Mouse (Mus musculus): ENCODE results near the gene Sptbn4. TPM values are rescaled to one million over a fixed set of nuclear protein-coding genes. Genes with fewer than 3 reads are reported as not detected.

Gene Sptbn4
- total RNA-seq, 1 experiment: 9.1 TPM

DNA sequence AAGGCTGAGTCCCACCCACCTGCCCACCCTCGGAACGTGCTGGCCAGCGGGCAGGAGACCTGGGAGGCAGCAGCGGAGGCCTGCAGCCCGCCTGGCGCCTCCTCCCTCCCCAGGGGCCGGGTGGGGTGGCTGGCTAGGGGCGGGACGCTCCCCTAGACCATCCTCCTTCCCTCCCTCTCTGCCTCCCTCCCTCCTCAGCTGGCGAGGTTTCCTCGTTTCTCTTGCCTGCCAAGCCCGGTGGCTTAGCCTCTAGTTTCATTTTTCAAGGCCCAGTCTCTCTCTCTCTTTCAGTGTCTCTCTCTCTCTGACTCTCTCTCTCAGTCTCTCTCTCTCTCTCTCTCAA lies 34.1 kb upstream of the Sptbn4 start:
- Histone ChIP-seq H3K36me3 (ENCODE audit: control insufficient read depth, insufficient read depth, low read length, poor library complexity, severe bottlenecking) (no peaks in the 10 kb centered on the region), H3K9ac (ENCODE audit: insufficient read depth, low read depth, low read length, poor library complexity, severe bottlenecking) (peak overlapping the region; percentile 10; the same call in 1 of the 2 replicates), H3K4me3 (ENCODE audit: insufficient read depth in 1 of 2, low read depth in 1 of 2, low read length in 2 of 2, poor library complexity in 1 of 2, severe bottlenecking in 1 of 2) (peak overlapping the region; percentile 18 to 23; a peak in 3 of 4 replicates), H3K9me3 (ENCODE audit: control insufficient read depth, insufficient read depth, low read depth, low read length) (no peaks in the 10 kb centered on the region), H3K27ac (ENCODE audit: insufficient read depth, low read depth, low read length, poor library complexity, severe bottlenecking) (no peak overlapping the region), H3K4me1 (ENCODE audit: control insufficient read depth in 2 of 2, insufficient read depth in 2 of 2, low read length in 2 of 2, poor library complexity in 1 of 2) (peaks cover 6 to 9% of the 10 kb centered on the region in 2 experiments; a peak in 3 of 4 replicates)
- in situ Hi-C loops (cut with MboI; ENCODE audit: low sequenced_read_pairs in 2 of 2, unreplicated experiment in 2 of 2): no loop called here
- DNase-seq (ENCODE audit: low read depth, low spot score): no peak
- TF ChIP-seq MAFK (IDR thresholded peaks at IDR 0.05; ENCODE audit: insufficient read depth, low read depth, low read length) (no peak), ZC3H11A (IDR thresholded peaks at IDR 0.05; ENCODE audit: borderline replicate concordance, low read depth, low read length) (no peak), CHD2 (IDR thresholded peaks at IDR 0.05; ENCODE audit: low read depth, low read length) (no peak), HCFC1 (IDR thresholded peaks at IDR 0.05; ENCODE audit: borderline replicate concordance, insufficient read depth, low read length) (no peak), ZNF384 (IDR thresholded peaks at IDR 0.05; ENCODE audit: low read depth, low read length) (no peak)

DNA sequence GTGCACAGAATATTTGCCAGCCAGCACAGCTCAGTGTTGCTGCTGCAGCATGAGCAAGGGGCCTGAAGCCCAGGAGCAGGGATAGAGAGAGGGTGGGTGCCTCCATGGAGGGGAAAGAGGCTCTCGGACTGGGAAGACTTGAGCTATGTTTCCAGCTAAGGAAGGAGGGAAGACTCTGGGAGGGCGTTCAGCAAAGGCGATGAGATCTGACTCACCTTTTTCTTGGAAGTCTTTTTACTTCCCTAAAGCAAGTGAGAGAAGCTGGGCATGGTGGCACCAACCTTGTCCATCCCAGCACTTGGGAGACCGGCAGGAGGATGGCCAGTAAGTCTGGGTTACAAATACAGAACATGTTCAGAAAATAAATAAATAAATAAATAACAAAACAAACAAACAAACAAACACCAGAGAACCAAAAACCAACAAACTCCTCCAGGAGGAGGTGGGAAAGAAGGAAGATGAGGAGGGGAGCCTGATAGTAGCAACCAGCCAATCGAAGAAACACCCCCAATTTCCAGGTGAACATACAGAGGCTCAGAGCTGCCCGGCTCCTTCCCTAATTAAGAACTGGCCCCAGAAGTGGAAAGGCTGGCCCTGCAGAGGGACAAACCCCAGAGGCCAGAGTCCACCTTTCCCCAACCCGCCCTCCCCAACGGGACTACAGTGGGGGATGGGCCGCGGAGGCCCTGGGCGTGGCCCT lies 33.6 kb upstream of the Sptbn4 start:
- no peak overlapping the region; the same call in 1 of the 2 replicates for H3K27ac ChIP-seq (ENCODE audit: insufficient read depth, low read depth, low read length, poor library complexity, severe bottlenecking)
- in situ Hi-C loops (cut with MboI; ENCODE audit: low sequenced_read_pairs in 2 of 2, unreplicated experiment in 2 of 2): no loop called here

DNA sequence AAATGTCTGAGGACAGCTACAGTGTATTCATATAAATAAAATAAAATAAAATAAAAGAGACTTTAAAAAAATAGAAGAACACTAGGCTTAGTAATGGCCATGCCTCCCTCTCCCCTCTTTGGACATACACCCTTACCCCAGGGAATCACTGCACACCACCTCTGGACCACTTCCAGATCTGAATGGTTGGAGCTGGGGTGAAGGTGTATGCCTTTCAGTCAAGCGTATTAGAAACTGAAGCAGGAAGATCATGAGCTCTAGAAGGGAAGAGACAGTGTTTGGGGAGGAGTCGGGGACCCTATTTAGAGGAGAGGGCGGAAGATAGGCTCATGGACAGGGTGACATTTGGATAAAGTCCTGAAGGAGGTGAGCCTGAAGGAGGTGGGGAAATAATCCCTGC lies 33.0 kb upstream of the Sptbn4 start:
- no peak for DNase-seq (ENCODE audit: low read depth, low spot score)
- H3K4me3 ChIP-seq (ENCODE audit: insufficient read depth in 1 of 2, low read depth in 1 of 2, low read length in 2 of 2, poor library complexity in 1 of 2, severe bottlenecking in 1 of 2): no peak overlapping the region
- H3K36me3 ChIP-seq (ENCODE audit: control insufficient read depth, insufficient read depth, low read length, poor library complexity, severe bottlenecking): 0 out of 2 replicates have a peak, but pooled peaks cover 4% of the 10 kb centered on the region
- in situ Hi-C loops (cut with MboI; ENCODE audit: low sequenced_read_pairs in 2 of 2, unreplicated experiment in 2 of 2): no loop called here
- H3K4me1 ChIP-seq (ENCODE audit: control insufficient read depth in 2 of 2, insufficient read depth in 2 of 2, low read length in 2 of 2, poor library complexity in 1 of 2): peaks cover 6 to 12% of the 10 kb centered on the region in 2 experiments; a peak in 3 of 4 replicates
- no peak overlapping the region for H3K9ac ChIP-seq (ENCODE audit: insufficient read depth, low read depth, low read length, poor library complexity, severe bottlenecking)
- H3K27ac ChIP-seq (ENCODE audit: insufficient read depth, low read depth, low read length, poor library complexity, severe bottlenecking): no peak overlapping the region
- TF ChIP-seq CHD2 (IDR thresholded peaks at IDR 0.05; ENCODE audit: low read depth, low read length): no peak
- TF ChIP-seq ZC3H11A (IDR thresholded peaks at IDR 0.05; ENCODE audit: borderline replicate concordance, low read depth, low read length): no peak
- no peak for TF ChIP-seq MAFK (IDR thresholded peaks at IDR 0.05; ENCODE audit: insufficient read depth, low read depth, low read length)
- TF ChIP-seq HCFC1 (IDR thresholded peaks at IDR 0.05; ENCODE audit: borderline replicate concordance, insufficient read depth, low read length): no peak
- TF ChIP-seq ZNF384 (IDR thresholded peaks at IDR 0.05; ENCODE audit: low read depth, low read length): no peak
- H3K9me3 ChIP-seq (ENCODE audit: control insufficient read depth, insufficient read depth, low read depth, low read length): no peaks in the 10 kb centered on the region

More for the DNA sequence above, 33.6 kb upstream of the Sptbn4 start:
- Histone ChIP-seq H3K9ac (ENCODE audit: insufficient read depth, low read depth, low read length, poor library complexity, severe bottlenecking) (peak overlapping the region; percentile 10; the same call in 1 of the 2 replicates), H3K9me3 (ENCODE audit: control insufficient read depth, insufficient read depth, low read depth, low read length) (no peaks in the 10 kb centered on the region), H3K4me1 (ENCODE audit: control insufficient read depth in 2 of 2, insufficient read depth in 2 of 2, low read length in 2 of 2, poor library complexity in 1 of 2) (peaks cover 6 to 7% of the 10 kb centered on the region in 2 experiments; a peak in 3 of 4 replicates), H3K36me3 (ENCODE audit: control insufficient read depth, insufficient read depth, low read length, poor library complexity, severe bottlenecking) (0 out of 2 replicates have a peak, but pooled peaks cover 4% of the 10 kb centered on the region), H3K4me3 (ENCODE audit: insufficient read depth in 1 of 2, low read depth in 1 of 2, low read length in 2 of 2, poor library complexity in 1 of 2, severe bottlenecking in 1 of 2) (peak overlapping the region; percentile 18 to 23; a peak in 3 of 4 replicates)
- TF ChIP-seq MAFK (IDR thresholded peaks at IDR 0.05; ENCODE audit: insufficient read depth, low read depth, low read length) (no peak), HCFC1 (IDR thresholded peaks at IDR 0.05; ENCODE audit: borderline replicate concordance, insufficient read depth, low read length) (no peak), ZNF384 (IDR thresholded peaks at IDR 0.05; ENCODE audit: low read depth, low read length) (no peak), ZC3H11A (IDR thresholded peaks at IDR 0.05; ENCODE audit: borderline replicate concordance, low read depth, low read length) (no peak), CHD2 (IDR thresholded peaks at IDR 0.05; ENCODE audit: low read depth, low read length) (no peak)
- DNase-seq (ENCODE audit: low read depth, low spot score): no peak

DNA sequence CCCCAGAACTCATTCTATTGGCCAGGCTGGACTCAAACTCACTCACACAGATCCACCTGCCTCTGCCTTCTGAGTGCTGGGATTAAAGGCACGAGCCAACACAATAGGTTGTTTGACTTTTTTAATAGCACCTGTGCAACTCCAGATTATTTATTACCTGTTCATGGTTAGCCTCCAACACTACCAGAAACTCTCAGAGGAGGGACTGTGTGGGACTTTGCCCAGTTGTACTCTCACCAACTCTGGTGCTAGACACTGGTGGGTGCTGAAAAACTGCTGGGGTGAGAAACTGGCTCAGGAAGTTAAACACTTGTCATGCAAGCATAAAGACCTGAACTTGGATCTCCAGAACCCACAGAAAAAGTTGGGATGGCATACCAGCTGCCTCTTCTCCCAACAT lies 32.3 kb upstream of the Sptbn4 start:
- H3K9ac ChIP-seq (ENCODE audit: insufficient read depth, low read depth, low read length, poor library complexity, severe bottlenecking): no peak overlapping the region
- in situ Hi-C loops (cut with MboI; ENCODE audit: low sequenced_read_pairs in 2 of 2, unreplicated experiment in 2 of 2): no loop called here
- no peak for DNase-seq (ENCODE audit: low read depth, low spot score)
- H3K4me1 ChIP-seq (ENCODE audit: control insufficient read depth in 2 of 2, insufficient read depth in 2 of 2, low read length in 2 of 2, poor library complexity in 1 of 2): peaks cover 6 to 14% of the 10 kb centered on the region in 2 experiments; a peak in 3 of 4 replicates
- H3K36me3 ChIP-seq (ENCODE audit: control insufficient read depth, insufficient read depth, low read length, poor library complexity, severe bottlenecking): 0 out of 2 replicates have a peak, but pooled peaks cover 4% of the 10 kb centered on the region
- no peak overlapping the region for H3K27ac ChIP-seq (ENCODE audit: insufficient read depth, low read depth, low read length, poor library complexity, severe bottlenecking)
- TF ChIP-seq HCFC1 (IDR thresholded peaks at IDR 0.05; ENCODE audit: borderline replicate concordance, insufficient read depth, low read length) (no peak), ZNF384 (IDR thresholded peaks at IDR 0.05; ENCODE audit: low read depth, low read length) (no peak), CHD2 (IDR thresholded peaks at IDR 0.05; ENCODE audit: low read depth, low read length) (no peak), ZC3H11A (IDR thresholded peaks at IDR 0.05; ENCODE audit: borderline replicate concordance, low read depth, low read length) (no peak), MAFK (IDR thresholded peaks at IDR 0.05; ENCODE audit: insufficient read depth, low read depth, low read length) (no peak)
- H3K9me3 ChIP-seq (ENCODE audit: control insufficient read depth, insufficient read depth, low read depth, low read length): no peaks in the 10 kb centered on the region
- no peak overlapping the region for H3K4me3 ChIP-seq (ENCODE audit: insufficient read depth in 1 of 2, low read depth in 1 of 2, low read length in 2 of 2, poor library complexity in 1 of 2, severe bottlenecking in 1 of 2)

Measured in ES-E14 (cell line).